Mouse (Mus musculus) adrenal gland, postnatal 36 days (tissue): Measurements from ENCODE around the gene Hist1h3e. TPM values are rescaled to one million over a fixed set of nuclear protein-coding genes. Genes with fewer than 3 reads are reported as not detected.
"Not testable (repeated sequence)": the region's sequence is repeated elsewhere in the genome, so short reads cannot be mapped to it uniquely, and the experiment has no call there.

ENCODE experiments used
- DNase-seq, 2 experiments: peaks; one replicate each; pipeline ENCODE4 v3.0.0; 2021; ENCODE audit warnings: mixed read lengths in 1 of 2
- total RNA-seq, 2 experiments: library from RNA; stranded (reverse); gene quantifications; 2 replicates each; pipeline ENCODE4 v1.2.3; 2021

Hist1h3e gene
- total RNA-seq, 2 experiments from 2014 or later, result 56.1 to 72.9 TPM

GRCm38 (mm10) chr13:23562699-23563462 lies 712 bp upstream of the Hist1h3e start:
- no peak for DNase-seq

DNA sequence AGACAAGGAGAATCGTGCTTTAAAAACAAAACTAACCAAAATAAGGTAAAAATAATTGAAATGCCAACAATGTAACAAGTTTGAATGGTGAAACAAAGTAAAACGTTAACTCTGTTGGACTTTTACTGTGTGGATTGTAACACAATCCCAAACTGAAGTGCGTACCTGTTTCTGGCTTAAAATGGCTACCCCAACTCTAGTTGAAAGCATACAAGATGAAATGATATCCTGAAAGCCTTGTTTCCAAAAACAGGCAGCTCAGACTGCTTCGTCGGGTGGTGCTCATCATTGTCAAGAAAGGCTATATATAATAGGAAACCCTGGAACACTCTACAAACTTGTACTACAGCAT lies 662 bp downstream of the Hist1h3e start:
- not testable (repeated sequence) for DNase-seq

DNA sequence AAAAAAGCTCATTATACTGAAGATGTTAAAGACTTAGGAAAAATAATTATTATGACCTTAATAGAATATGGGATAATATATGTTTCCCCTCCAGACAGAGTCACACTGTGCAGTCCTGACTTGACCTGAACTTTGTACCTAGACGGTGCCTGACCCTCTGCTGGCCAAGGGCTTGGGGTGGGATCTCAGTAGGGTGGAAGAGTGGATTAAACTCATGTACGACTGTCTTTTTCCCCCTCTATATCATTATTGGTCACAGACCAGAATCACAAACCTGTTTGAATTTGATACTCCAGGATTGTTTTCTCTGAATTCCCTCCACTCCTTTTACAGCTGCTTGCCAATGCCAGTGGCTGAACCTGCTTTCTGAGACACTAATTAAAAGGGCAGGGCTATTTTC lies 1.5 kb downstream of the Hist1h3e start:
- not testable (repeated sequence) for DNase-seq

GRCm38 (mm10) chr13:23556906-23557305 lies 5.3 kb downstream of the Hist1h3e start:
- no peak for DNase-seq

- peak; percentile 45 to 61 for DNase-seq
Measured at GRCm38 (mm10) chr13:23555839-23556416, 6.2 kb downstream of the Hist1h3e start.

- DNase-seq, result peak; percentile 80 to 81
Measured at GRCm38 (mm10) chr13:23554925-23555838, 7.0 kb downstream of the Hist1h3e start.

DNA sequence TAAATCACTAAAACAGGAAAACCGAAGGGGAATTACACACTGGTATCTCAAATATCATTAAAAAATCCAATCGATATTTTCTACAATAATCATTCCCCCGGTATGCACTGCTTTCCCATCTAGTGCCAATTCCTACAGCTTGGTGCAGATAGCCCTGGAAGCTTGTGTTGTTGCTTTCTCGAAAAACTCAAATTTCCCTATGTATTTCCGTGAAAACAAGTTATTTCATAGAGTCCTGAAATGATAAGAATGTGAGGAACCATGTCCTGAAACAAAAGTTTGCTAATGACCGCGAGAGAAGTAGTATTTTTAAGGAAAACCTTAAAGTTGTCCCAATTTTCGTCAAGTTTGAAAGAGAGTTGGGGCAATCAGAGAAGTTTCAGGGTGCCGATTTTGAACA lies 7.8 kb downstream of the Hist1h3e start:
- DNase-seq, result no peak

DNA sequence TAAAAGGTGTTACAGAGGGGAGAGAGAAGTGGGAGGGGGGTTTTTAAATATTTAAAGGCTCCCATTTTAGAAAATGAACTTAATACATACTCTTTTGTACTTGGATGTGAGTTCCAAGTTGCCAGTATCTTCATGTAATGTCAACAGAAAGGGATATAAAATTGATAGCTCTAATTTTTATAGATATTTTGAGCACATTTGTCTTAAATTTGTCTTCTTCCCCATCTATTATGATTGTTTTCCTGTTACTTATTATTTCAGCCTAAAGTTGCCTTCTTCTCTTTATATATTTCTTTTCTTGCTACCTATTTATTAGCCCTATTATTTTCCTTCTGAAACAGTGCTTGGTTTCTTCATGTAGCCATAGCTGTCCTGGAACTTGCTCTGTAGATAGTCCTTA lies 9.2 kb downstream of the Hist1h3e start, which contains the start of gene Hist1h1d:
Gene Hist1h1d, plus strand, starts transcription at position 301 of the 400 bp plus-strand sequence.
- no peak for DNase-seq

DNA sequence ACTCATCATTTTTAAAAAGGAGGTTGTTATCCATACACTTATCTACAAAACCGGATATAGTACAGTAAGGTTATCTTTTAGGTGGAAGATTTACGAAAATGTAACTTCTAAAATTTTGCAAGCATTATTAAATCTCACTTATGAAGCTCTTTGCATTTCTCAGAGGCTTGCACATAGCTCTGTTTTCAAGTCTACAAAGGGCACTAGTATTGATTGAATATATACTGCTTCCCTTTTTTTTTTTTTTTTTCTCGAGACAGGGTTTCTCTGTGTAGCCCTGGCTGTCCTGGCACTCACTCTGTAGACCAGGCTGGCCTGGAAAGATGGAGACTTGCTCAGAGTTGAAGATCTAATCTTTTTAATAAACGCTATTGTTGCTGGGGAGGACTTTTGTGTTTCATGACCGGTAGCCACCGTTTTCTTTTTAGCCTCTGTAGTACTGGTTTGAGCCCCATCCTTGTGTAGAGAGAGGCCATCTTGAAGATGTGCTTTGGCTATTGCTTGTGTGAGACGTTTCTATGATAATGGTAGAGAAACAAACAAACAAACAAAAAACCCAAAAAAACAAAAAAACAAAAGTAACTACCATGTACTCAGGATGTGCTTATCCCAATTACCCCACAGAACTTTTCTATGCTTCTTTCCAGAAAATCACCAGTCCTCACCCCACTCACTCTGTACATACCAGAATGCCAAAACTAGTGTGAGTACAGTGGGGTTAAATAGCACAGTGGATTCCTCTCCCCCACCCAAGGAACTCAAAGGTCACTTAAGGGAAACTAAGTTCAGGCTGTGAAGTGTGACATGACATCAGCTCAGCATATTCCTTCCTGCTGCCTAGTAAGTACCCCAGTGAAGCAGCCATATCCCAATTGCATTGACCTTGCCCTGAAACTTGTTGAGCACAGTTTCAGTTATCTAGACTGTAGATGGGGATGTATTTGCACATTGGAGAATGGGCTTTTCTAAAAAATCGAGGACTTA lies 9.9 kb downstream of the Hist1h3e start:
- no peak for DNase-seq

- DNase-seq, result peak; percentile 84 to 86
Measured at GRCm38 (mm10) chr13:23551146-23551834, 10.9 kb downstream of the Hist1h3e start, which contains the start of gene Hist1h4f. Gene Hist1h4f, minus strand, starts transcription at chr13:23551648.

- no peak for DNase-seq
Measured at GRCm38 (mm10) chr13:23550761-23551145, 11.4 kb downstream of the Hist1h3e start.

DNA sequence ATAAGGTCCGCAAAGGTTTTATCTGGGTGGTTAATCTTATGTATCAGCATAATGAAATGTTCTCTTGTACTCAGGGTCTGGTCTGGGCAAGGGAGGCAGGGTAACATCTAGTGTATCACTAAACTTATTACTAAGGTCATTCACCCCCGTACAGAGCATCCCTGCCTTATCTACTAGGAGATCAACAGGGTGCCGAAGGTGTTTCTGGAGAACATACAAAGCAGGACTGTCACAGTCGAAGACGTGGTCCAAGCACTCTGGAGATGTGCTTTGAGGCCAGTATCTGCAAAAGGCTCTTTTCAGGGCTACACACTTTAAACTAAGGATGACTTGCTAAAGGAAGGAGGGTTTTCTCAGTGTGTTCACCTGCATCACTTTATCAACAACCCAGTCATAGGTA lies 15.5 kb downstream of the Hist1h3e start:
- DNase-seq, result no peak

- DNase-seq, result peak in 1 of 2 experiments; percentile 19
Measured at GRCm38 (mm10) chr13:23544787-23545120, 17.4 kb downstream of the Hist1h3e start.

- peak; percentile 66 to 70 for DNase-seq
Measured at GRCm38 (mm10) chr13:23543965-23544786, 18.0 kb downstream of the Hist1h3e start, which contains the start of gene Hist1h3f. Gene Hist1h3f, plus strand, starts transcription at chr13:23544052.

DNA sequence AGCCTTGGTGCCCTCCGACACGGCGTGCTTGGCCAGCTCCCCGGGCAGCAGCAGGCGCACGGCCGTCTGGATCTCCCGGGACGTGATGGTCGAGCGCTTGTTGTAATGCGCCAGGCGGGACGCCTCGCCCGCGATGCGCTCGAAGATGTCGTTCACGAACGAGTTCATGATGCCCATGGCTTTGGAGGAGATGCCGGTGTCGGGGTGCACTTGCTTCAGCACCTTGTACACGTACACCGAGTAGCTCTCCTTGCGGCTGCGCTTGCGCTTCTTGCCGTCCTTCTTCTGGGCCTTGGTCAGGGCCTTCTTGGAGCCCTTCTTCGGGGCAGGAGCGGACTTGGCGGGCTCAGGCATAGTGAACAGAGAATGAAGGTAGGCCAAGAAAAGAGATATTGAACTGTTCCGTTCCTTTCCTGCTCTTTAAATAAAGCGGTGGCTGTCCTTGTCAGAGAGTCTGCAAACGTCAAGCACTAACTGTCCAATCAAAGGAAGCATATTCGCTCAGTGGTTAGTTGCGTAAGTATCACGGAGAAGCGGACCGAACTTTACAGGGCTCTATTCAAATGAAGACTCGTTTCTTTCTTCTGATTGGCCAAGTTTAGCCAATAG lies 19.1 kb downstream of the Hist1h3e start, which contains the start of gene Hist1h2bh:
Gene Hist1h2bh, minus strand, starts transcription at position 394 of the 609 bp plus-strand sequence.
- DNase-seq, result peak; percentile 59 to 71

GRCm38 (mm10) chr13:23542225-23542980 lies 19.8 kb downstream of the Hist1h3e start:
- not testable (repeated sequence) for DNase-seq

DNA sequence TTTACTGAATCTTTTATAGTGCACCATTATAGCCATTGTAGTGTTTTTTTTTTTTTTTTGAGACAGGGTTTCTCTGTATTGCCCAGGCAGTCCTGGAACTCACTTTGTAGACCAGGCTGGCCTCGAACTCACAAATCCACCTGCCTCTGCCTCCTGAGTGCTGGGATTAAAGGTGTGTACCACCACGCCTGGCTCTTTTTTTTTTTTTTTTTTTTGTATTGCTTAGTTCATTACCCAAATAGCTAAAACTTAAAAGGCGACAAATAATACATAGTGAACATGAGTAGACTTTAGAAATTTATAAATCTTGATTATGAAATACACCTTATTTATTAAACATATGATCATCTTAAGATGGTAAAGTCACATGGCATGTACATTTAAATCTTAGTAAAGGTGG lies 20.7 kb downstream of the Hist1h3e start:
- no peak for DNase-seq

GRCm38 (mm10) chr13:23539821-23540220 lies 22.3 kb downstream of the Hist1h3e start:
- not testable (repeated sequence) for DNase-seq
